Mouse (Mus musculus) kidney, adult 8-10 months (tissue): ENCODE measurements around the gene Olfr582.

Experiments
- DNase-seq, 2 experiments: peaks; one replicate each; pipeline ENCODE4 v3.0.0; 2022

Olfr582 gene

DNA sequence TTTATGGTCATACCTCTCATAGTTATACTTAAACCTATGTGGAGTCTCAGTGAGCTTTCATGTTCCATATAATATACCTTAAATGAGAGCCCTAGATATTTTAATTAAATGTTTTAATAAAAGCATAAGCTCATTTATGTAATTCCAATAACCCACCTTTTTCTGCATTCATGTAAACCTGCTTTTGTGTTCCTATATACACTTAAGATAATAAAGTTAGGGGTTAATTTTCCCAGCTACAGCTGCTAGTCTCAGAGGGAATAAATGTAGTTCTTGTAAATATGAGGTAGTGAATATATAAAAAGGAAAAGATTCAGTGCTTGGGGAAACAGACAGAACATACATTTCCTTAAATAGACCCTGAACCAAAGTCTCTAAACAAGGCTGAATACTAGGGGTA is at the start of gene Olfr582:
Olfr582 (plus strand) TSS at position 301 of the 400 bp plus-strand sequence.
- DNase-seq = no peak

GRCm38 (mm10) chr7:102989224-102989623 is 48.6 kb upstream of the Olfr582 start, which contains the start of gene Olfr578:
TSS of gene Olfr578 (minus strand) at chr7:102989324.
- DNase-seq = no peak

DNA sequence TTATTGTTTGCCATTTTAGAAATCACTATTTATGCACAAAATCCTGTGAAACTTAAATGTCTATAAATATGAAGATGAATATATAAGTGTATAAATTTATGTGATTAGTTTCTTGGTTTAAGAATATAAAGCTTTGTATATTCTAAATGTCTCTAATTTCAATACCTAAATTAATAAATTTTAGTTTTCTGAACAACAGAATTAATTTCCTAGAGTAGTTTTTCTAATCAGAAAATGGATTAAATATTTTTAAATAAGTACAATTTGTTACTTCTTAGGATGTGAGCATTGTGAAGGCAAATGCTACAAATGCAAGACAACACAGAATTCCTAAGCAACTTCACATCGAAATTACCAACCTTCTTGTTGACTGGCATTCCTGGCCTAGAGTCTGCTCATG is 13.2 kb downstream of the Olfr582 start, which contains the start of gene Olfr583:
Olfr583 (plus strand) TSS at position 301 of the 400 bp plus-strand sequence.
- DNase-seq = no peak

DNA sequence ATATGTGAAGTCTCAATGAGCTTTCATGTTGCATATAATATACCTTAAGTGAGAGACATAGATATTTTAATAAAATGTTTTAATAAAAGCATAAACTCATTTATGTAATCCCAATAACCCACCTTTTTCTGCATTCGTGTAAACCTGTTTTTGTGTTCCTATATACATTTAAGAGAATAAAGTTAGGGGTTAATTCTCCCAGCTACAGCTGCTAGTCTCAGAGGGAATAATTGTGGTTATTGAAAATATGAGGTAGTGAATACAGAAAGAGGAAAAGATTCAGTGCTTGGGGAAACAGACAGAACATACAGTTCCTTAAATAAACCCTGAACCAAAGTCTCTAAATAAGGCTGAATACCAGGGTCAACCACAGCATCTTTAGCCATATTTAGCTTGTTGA is 43.8 kb downstream of the Olfr582 start, which contains the start of gene Olfr584:
Olfr584 (plus strand) TSS at position 301 of the 400 bp plus-strand sequence.
- no peak for DNase-seq
